Mouse (Mus musculus) forebrain, embryonic 12.5 days (tissue): ENCODE measurements at regions not wholly inside any gene's neighbourhood (a gene's known extent, or its start where the extent isn't known, plus 50 kb on each side); places are given as distances from the start of the nearest gene placed in this dataset.

Experiments
- ATAC-seq: fragments of 200-750 bp; cut with Nextera tagmentation; 2 replicates; pipeline ENCODE4 v1.8.0; 2017; ENCODE audit warnings: moderate TSS enrichment; ENCODE audit not compliant: low FRiP score
- H3K27ac ChIP-seq: fragments of 300-500 bp; sonication (generic); 2 replicates; pipeline ENCODE4 v1.5.1; 2016; ENCODE audit warnings: mild to moderate bottlenecking
- H3K27me3 ChIP-seq: fragments of 300-500 bp; sonication (generic); 2 replicates; pipeline ENCODE4 v1.6.1; 2016; ENCODE audit warnings: mild to moderate bottlenecking
- H3K36me3 ChIP-seq: fragments of 300-500 bp; sonication (generic); replicated peaks from 2 replicates; pipeline ENCODE4 v1.6.1; 2016; ENCODE audit warnings: mild to moderate bottlenecking
- H3K4me1 ChIP-seq: fragments of 300-500 bp; sonication (generic); 2 replicates; pipeline ENCODE4 v1.6.1; 2016
- H3K4me2 ChIP-seq: fragments of 300-500 bp; sonication (generic); 2 replicates; pipeline ENCODE4 v1.6.1; 2016; ENCODE audit warnings: mild to moderate bottlenecking, moderate library complexity
- H3K4me3 ChIP-seq: fragments of 300-500 bp; sonication (generic); replicated peaks from 2 replicates; pipeline ENCODE4 v1.5.1; 2016; ENCODE audit warnings: mild to moderate bottlenecking
- H3K9ac ChIP-seq: fragments of 300-500 bp; sonication (generic); 2 replicates; pipeline ENCODE4 v1.6.1; 2016; ENCODE audit warnings: mild to moderate bottlenecking
- H3K9me3 ChIP-seq: fragments of 300-500 bp; sonication (generic); 2 replicates; pipeline ENCODE4 v1.6.1; 2016
- WGBS: fragments of 180-500 bp; shearing (Covaris S2); methylation state at CpG from one replicate; pipeline ENCODE4 v1.1.7; 2016; 5-methylcytosine and 5-hydroxymethylcytosine counted together

DNA sequence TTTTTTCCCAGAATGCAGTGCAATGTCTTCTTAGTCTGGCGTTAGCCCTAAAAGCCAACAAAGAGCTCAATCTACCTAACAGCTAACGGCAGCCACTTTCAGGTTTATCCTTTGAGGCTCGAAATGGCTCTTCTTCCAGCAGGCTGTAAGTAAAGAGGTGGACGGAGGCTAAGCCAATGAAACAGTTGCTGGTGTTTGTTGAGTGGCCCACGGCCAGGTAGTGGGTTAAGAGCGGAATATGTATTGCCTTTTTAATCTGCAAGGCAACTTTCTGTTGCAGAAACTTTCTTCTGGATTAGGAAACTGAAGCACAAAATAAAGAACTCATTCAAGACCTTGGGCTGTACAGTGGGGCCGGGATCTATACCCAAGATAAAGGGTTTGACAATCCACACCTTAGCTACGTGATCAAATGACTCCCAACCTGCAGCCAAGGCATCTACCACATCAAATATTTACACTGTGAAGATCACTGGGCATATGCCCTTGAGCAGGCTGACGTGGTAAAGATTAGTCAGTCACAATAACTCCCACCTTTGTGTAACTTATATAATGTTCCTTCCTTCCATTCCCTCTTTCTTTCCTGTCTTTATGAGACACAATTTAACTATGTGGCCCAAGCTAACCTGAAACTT lies 62.3 kb upstream of the Peli2 start:
- no peak overlapping the region for H3K27ac ChIP-seq
- 90% methylated on average over 9 of the region's 9 CpGs for WGBS
- peaks cover 5% of the 10 kb centered on the region; the same call in 1 of the 2 replicates for H3K4me1 ChIP-seq
- no peak for ATAC-seq
- no peak overlapping the region for H3K4me3 ChIP-seq
- no peak overlapping the region for H3K4me2 ChIP-seq
- no peaks in the 10 kb centered on the region for H3K9me3 ChIP-seq
- H3K36me3 ChIP-seq: no peaks in the 10 kb centered on the region
- no peak overlapping the region for H3K9ac ChIP-seq
- H3K27me3 ChIP-seq: no peaks in the 10 kb centered on the region

DNA sequence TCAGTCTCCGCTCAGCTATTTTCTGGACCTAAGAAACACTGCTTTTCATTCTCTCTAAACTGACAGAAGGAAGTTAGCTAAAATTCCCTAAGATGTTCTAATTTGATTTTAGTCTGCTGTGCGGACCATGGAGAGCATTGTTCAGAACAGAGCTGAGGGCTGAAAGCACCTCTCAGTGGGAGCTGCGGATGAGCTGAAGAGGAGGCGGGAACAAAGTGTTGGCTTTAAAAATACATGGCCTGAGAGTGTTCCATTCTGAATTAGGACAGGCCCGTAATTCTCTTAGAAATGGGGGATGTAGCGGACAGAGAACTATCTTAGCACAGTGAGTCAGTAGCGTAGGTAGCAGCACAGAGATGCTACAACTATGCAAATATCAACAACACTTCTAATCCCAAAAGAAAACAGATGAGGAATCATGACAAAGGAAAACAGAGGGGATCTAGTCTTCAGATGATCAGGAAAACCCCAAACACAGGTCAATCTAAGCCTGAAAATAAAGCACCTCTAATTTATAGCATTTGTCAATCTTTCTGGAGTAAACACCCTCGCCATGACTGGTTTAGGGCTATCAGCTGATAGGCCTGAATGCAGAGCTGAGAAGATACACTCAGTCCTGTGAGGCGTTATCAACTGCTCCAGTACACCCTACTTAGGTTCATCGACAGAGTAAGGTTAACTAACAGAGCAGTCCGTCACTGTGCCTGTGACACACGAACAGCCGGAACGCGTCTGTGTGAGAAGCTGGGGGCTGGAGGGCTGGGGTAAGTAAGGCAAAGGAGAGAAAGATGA lies 60.8 kb upstream of the Peli2 start:
- no peak overlapping the region for H3K27ac ChIP-seq
- WGBS: 59% methylated on average over 15 of the region's 15 CpGs

DNA sequence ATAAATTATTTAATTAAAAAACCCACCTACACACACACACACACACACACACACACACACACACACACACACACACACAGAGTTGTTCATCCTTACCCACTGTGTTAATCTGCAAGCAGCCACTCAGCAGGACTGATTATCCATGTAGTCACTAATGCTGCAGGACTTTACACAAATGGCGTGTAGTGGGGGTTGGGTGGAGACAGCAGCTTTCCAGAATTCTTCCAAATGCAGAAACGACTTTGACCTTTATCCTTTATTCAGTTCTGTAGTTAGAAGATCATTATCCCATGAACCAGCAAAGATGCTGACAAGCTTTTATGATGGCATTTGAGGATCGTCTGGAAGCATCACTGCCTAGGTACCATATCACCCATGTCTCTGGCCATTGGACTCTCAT lies 52.0 kb upstream of the Peli2 start:
- Histone ChIP-seq H3K9ac (no peak overlapping the region), H3K4me2 (no peak overlapping the region)
- WGBS: 85% methylated on average over 3 of the region's 3 CpGs

More for the DNA sequence above, 60.8 kb upstream of the Peli2 start:
- Histone ChIP-seq H3K4me1 (peaks cover 5% of the 10 kb centered on the region; the same call in 1 of the 2 replicates), H3K9me3 (no peaks in the 10 kb centered on the region), H3K36me3 (no peaks in the 10 kb centered on the region), H3K27me3 (no peaks in the 10 kb centered on the region), H3K9ac (no peak overlapping the region), H3K4me3 (no peak overlapping the region), H3K4me2 (no peak overlapping the region)
- ATAC-seq: no peak

More for the DNA sequence above, 52.0 kb upstream of the Peli2 start:
- no peaks in the 10 kb centered on the region for H3K36me3 ChIP-seq
- H3K9me3 ChIP-seq: no peaks in the 10 kb centered on the region
- no peak overlapping the region for H3K27ac ChIP-seq
- H3K4me3 ChIP-seq: no peak overlapping the region
- no peak for ATAC-seq
- no peaks in the 10 kb centered on the region for H3K27me3 ChIP-seq
- peaks cover 6% of the 10 kb centered on the region for H3K4me1 ChIP-seq
